Mouse (Mus musculus): ENCODE results near the gene Prkab1.

DNA sequence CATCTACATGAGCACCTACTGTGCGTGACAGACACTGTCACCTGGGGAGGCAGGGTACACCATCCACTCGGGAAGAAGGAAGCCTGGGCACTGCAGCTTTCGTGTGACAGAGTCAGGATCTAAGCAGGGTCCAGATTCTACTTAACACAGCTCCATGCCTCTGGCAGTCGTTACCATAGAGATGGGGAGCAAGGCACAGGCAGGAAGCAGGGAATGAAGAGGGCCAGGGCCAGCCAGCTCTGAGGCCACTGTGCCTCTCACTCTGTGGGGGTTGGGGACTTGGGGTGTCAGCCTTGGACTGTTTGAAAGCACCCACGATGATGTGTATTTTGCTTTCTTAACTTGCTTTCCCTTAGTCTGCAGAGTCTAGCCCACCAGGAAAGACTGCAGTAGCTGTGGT, 46.1 kb downstream of the Prkab1 start:
- TF ChIP-seq POLR2A (IDR thresholded peaks at IDR 0.05; ENCODE audit: insufficient read depth, low read depth, low read length) (no peak), CTCF (IDR thresholded peaks at IDR 0.05; ENCODE audit: insufficient read depth, low read depth, low read length) (no peak)
